Mouse (Mus musculus) erythroblast, embryonic 14.5 days (primary cell): ENCODE measurements around the gene 5830411N06Rik.

Experiments used
- GATA1 ChIP-seq: IDR thresholded peaks from 2 replicates; pipeline ENCODE4 v1.6.1; 2012; ENCODE audit warnings: low read length, inconsistent platforms, mixed read lengths
- TAL1 ChIP-seq: IDR thresholded peaks from 3 replicates; pipeline ENCODE4 v1.6.1; 2012; ENCODE audit warnings: low read length, inconsistent platforms, mixed read lengths

- TF ChIP-seq TAL1 (no peak), GATA1 (no peak)
These were observed 46.0 kb upstream of the 5830411N06Rik start for GRCm38 (mm10) chr7:140201090-140201489.
